Mouse (Mus musculus) lung, postnatal 0 days (tissue): Measurements from ENCODE around the gene Sned1. TPM values are rescaled to one million over a fixed set of nuclear protein-coding genes. Genes with fewer than 3 reads are reported as not detected.
A peak's percentile ranks its signal among the peaks of the same experiment; 100 is the strongest.

Experiments
- ATAC-seq: fragments of 200-750 bp; cut with Nextera tagmentation; 2 replicates; pipeline ENCODE4 v1.8.0; 2017; ENCODE audit warnings: moderate library complexity
- DNase-seq: peaks from one replicate; pipeline ENCODE4 v3.0.0-alpha.2; 2016; ENCODE audit warnings: low spot score
- H3K27ac ChIP-seq: fragments of 300-500 bp; sonication (generic); 2 replicates; pipeline ENCODE4 v1.5.1; 2014; ENCODE audit warnings: antibody characterized with exemption, mild to moderate bottlenecking, low read length, mixed read lengths
- H3K27me3 ChIP-seq: fragments of 300-500 bp; sonication (generic); replicated peaks from 2 replicates; pipeline ENCODE4 v1.6.1; 2014; ENCODE audit warnings: low read length, mixed read lengths; ENCODE audit not compliant: insufficient read depth
- H3K36me3 ChIP-seq: fragments of 300-500 bp; sonication (generic); 2 replicates; pipeline ENCODE4 v1.6.1; 2014; ENCODE audit warnings: low read length, mixed read lengths; ENCODE audit not compliant: insufficient read depth
- H3K4me1 ChIP-seq: fragments of 300-500 bp; sonication (generic); 2 replicates; pipeline ENCODE4 v1.6.1; 2014; ENCODE audit warnings: antibody characterized with exemption, low read depth, low read length, mixed read lengths; ENCODE audit not compliant: insufficient read depth
- H3K4me2 ChIP-seq: fragments of 300-500 bp; sonication (generic); replicated peaks from 2 replicates; pipeline ENCODE4 v1.6.1; 2014; ENCODE audit warnings: low read depth, mild to moderate bottlenecking, low read length, moderate library complexity, mixed read lengths
- H3K4me3 ChIP-seq: fragments of 300-500 bp; sonication (generic); 2 replicates; pipeline ENCODE4 v1.5.1; 2014; ENCODE audit warnings: low read depth, low read length
- H3K9ac ChIP-seq: fragments of 300-500 bp; sonication (generic); replicated peaks from 2 replicates; pipeline ENCODE4 v1.6.1; 2014; ENCODE audit warnings: low read depth, mild to moderate bottlenecking
- H3K9me3 ChIP-seq: fragments of 300-500 bp; sonication (generic); 2 replicates; pipeline ENCODE4 v1.6.1; 2016; ENCODE audit warnings: low read length, mixed read lengths
- CTCF ChIP-seq: IDR thresholded peaks from 2 replicates; pipeline ENCODE4 v1.5.1; 2016; ENCODE audit warnings: antibody characterized with exemption, mild to moderate bottlenecking
- EP300 ChIP-seq: IDR thresholded peaks from 2 replicates; pipeline ENCODE4 v1.6.1; 2016; ENCODE audit warnings: antibody characterized with exemption, mild to moderate bottlenecking, control low read depth
- WGBS: fragments of 180-500 bp; shearing (Covaris S2); extraction: QIAGEN DNeasy Blood & Tissue Kit; methylation state at CpG from one replicate; pipeline ENCODE4 v1.1.7; 2014; 5-methylcytosine and 5-hydroxymethylcytosine counted together
- polyA plus RNA-seq: library from polyadenylated mRNA; unstranded; fragments of >200 nt; fragmentation: Nextera tagmentation; extraction: Ambion mirVana; gene quantifications from 2 replicates; pipeline ENCODE4 v1.2.1, GENCODE M21; 2015

Sned1 gene
- polyA plus RNA-seq, 1 experiment from 2014 or later, result 8.4 TPM

GRCm38 (mm10) chr1:93305581-93306337, 70.1 kb downstream of the Sned1 start, which contains the start of gene Mterf4:
Gene Mterf4, minus strand, starts transcription at chr1:93305915.
- ATAC-seq, result peak; percentile 95
- Histone ChIP-seq H3K9ac (peak within 1 kb of the TSS; percentile 77), H3K27ac (peak within 1 kb of the TSS; percentile 51), H3K4me3 (peak within 1 kb of the TSS; percentile 84), H3K4me1 (peaks cover 5% of the 10 kb centered on the region; the same call in 1 of the 2 replicates), H3K27me3 (no peaks in the 10 kb centered on the region), H3K4me2 (peak within 1 kb of the TSS; percentile 86), H3K36me3 (peaks cover 5% of the 10 kb centered on the region; the same call in 1 of the 2 replicates), H3K9me3 (no peaks in the 10 kb centered on the region)
- peak; percentile 93 for DNase-seq
- WGBS, result 8% methylated on average over 36 of the region's 36 CpGs
- TF ChIP-seq EP300, result no peak
- TF ChIP-seq CTCF, result no peak

DNA sequence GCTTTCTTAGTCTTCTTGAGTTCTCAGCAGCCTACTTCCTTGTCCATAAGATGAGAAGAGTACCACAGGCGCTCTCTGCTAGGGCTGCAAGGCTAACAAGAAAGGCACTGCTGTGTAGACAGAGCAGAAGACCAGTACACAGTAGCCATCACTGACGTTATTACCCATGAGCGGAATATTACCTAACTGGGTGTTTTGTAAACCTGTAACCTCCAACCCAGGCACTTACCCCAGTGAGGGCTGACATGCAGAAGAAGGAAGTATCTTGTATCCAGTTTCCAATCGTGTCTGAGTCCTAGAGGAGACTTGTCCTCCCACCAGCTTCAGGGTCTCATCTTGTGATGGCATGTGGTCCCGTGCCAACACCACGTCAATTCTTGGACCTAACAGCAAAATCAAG, 88.3 kb downstream of the Sned1 start:
- H3K4me2 ChIP-seq, result no peak overlapping the region
- no peak overlapping the region for H3K27ac ChIP-seq
- no peak overlapping the region for H3K4me3 ChIP-seq
- DNase-seq (no peak), ATAC-seq (no peak)
- no peaks in the 10 kb centered on the region for H3K36me3 ChIP-seq
- no peaks in the 10 kb centered on the region for H3K4me1 ChIP-seq
- H3K9me3 ChIP-seq, result no peaks in the 10 kb centered on the region
- WGBS, result 87% methylated on average over 6 of the region's 6 CpGs
- no peaks in the 10 kb centered on the region for H3K27me3 ChIP-seq
- TF ChIP-seq EP300 (no peak), CTCF (no peak)
- H3K9ac ChIP-seq, result no peak overlapping the region

DNA sequence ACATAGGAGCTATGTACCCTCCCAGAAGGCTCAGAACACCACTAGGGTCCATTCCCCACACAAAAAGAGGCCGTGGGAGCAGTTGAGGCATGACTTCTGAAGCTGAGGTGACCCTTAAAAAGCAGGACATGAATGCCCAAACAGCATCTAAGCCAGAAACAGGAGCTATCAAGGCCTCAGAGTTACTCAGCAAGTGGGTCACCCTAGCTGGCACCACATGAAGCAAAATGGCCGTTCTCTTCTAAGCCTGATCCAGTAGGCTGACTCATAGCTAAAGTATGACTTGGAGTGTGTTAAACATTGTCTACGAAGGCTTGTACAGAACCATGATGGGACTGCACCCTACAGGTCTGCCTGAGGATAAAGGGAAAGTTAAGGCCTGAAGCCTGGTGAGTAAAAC, 90.8 kb downstream of the Sned1 start:
- DNase-seq, result no peak
- Histone ChIP-seq H3K4me2 (no peak overlapping the region), H3K36me3 (no peaks in the 10 kb centered on the region), H3K27me3 (no peaks in the 10 kb centered on the region), H3K9me3 (no peaks in the 10 kb centered on the region), H3K9ac (no peak overlapping the region), H3K4me3 (no peak overlapping the region), H3K4me1 (no peaks in the 10 kb centered on the region), H3K27ac (no peak overlapping the region)
- no peak for TF ChIP-seq CTCF
- no peak for TF ChIP-seq EP300
- WGBS, result 81% methylated on average over 3 of the region's 3 CpGs
- peak; percentile 28; the same call in 1 of the 2 replicates for ATAC-seq

GRCm38 (mm10) chr1:93334621-93335020, 99.0 kb downstream of the Sned1 start:
- H3K36me3 ChIP-seq, result no peaks in the 10 kb centered on the region
- peak; percentile 10 for DNase-seq
- no peaks in the 10 kb centered on the region for H3K27me3 ChIP-seq
- H3K27ac ChIP-seq, result no peak overlapping the region
- TF ChIP-seq EP300 (no peak), CTCF (no peak)
- H3K4me2 ChIP-seq, result no peak overlapping the region
- ATAC-seq, result no peak
- H3K4me1 ChIP-seq, result no peaks in the 10 kb centered on the region
- WGBS, result 90% methylated on average over 2 of the region's 2 CpGs
- no peak overlapping the region for H3K9ac ChIP-seq
- H3K9me3 ChIP-seq, result no peaks in the 10 kb centered on the region
- H3K4me3 ChIP-seq, result no peak overlapping the region

- H3K27ac ChIP-seq, result peak within 1 kb of the TSS; percentile 61; the same call in 1 of the 2 replicates
- H3K27me3 ChIP-seq, result no peaks in the 10 kb centered on the region
- DNase-seq, result peak; percentile 97
- H3K4me3 ChIP-seq, result peak within 1 kb of the TSS; percentile 91
- under 1% methylated on average over 57 of the region's 63 CpGs for WGBS
- peak within 1 kb of the TSS; percentile 75 for H3K9ac ChIP-seq
- peak within 1 kb of the TSS; percentile 84 for H3K4me2 ChIP-seq
- no peaks in the 10 kb centered on the region for H3K9me3 ChIP-seq
- ATAC-seq, result peak; percentile 96
- H3K4me1 ChIP-seq, result peaks cover 7% of the 10 kb centered on the region; the same call in 1 of the 2 replicates
- no peaks in the 10 kb centered on the region for H3K36me3 ChIP-seq
- TF ChIP-seq EP300 (no peak), CTCF (no peak)
These were observed 107.2 kb downstream of the Sned1 start, which contains the start of the genes Ppp1r7 and Pask for GRCm38 (mm10) chr1:93342648-93343503. Gene Ppp1r7, plus strand, starts transcription at chr1:93342854. Gene Pask, minus strand, starts transcription at chr1:93343482.
